Mouse (Mus musculus) thymus, postnatal 36 days (tissue): Measurements from ENCODE around the gene Tsr1.

Source experiments
- DNase-seq, 2 experiments: peaks; one replicate each; pipeline ENCODE4 v3.0.0; 2022; ENCODE audit warnings: mixed read lengths in 2 of 2

The Tsr1 gene

DNA sequence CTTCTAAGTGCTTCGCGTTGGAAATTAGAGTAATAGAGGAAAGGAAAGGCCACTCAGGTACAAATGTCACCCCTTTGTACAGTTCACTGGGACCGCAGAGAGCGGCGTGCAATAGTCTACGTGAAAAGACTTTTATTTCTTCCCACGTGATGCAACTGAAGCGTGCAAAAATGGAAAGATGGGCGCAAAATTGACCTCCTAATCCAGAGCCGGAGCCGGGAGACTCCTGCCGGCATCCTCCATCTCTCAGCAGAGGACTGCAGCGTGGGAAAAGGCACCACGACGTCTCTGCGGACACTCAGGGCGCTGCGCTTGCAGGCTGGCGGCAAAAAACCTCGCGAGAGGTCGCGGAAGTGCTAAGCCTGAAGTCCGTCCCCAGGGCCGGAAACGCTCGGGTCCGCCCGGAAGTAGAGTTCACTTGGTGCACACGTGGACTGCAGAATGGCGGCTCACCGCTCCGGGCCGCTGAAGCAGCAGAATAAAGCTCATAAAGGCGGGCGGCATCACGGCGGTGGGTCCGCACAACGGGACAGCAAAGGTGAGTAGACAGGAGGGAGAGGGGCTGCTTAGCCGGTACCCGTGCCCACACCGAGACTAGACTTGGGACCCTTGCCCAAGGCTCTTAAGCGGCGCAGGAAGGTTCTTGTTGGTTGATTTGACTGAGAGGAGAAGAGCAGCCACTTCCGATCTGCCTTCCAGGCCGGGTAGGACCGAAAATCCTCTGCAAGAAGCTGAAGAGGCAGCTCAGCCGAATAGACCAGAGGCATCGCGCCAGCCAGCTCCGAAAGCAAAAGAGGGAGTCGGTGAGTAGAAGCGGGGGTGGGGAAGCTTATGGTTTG is at the start of gene Tsr1:
TSS of gene Tsr1 (plus strand) at position 394 of the 839 bp plus-strand sequence.
- peak; percentile 82 to 88 for DNase-seq

DNA sequence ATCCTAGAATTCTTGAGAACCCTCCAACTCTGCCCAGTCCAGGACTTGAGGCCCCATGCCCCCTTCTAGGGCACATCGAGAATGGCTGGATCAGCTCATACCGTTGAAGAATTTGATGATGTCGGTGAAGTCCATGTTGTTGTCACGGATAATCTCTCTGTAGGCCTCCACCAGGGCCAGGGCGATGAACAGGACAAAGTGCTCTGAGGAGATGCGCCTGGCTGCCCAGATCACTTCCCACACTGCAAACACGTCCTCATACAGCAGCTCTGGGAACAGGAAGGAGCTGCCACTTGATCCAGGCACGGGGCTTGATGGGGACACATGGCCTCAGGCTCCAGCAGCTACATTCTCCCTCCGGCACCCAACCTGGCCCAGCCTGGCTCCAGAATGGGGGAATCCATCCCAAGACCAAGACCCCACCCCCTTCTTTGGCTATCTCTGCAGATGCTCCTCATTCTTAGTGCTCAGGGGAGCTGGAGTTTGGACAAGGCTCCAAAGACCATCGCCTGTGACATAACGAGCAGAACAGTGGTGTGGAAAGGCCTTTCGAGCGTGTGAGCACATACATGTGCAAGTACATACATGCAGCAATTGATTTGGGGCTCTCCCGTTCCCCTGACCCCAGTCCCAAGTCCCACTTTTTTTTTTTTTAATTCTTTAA is 46.7 kb upstream of the Tsr1 start:
- DNase-seq = no peak

DNA sequence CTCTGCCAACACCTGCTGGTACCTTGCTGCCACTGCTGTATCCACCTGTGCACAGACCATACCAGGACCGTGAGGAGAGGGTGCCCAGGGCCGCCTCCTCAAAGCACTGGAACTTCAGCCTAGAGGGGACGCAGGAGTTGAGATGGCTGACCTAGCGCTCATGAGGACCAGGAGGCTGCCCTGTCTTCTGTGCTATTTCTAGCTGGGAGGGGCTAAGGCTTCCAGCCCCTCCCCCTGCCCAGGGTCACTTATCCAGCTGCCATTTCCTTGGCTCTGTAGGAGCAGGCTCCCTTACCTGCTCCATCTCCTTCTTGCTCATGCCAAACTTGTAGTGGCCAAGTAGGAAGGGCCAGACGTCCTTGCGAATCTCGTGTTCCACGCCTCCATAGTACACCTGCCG is 40.1 kb upstream of the Tsr1 start:
- DNase-seq = no peak

DNA sequence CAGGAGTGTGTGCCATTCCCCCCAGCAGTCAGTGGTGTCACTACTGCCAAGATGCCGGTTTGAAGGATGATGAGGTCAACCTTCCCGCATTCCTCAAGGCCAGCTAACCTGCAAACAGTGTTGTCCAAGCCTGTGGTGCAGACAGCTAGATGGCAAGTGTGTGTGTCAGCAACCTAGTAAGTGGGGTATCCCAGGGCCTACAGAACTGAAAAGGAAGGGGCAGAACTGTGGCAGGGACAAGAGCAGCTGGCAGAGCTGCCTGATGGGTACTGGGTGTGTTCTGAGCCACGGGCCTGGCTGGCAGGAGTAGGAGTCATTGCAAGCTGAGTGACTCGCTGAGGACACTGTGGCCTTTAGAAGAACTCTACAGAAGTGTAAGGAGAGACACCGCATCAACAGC is 35.7 kb upstream of the Tsr1 start:
- DNase-seq = no peak

DNA sequence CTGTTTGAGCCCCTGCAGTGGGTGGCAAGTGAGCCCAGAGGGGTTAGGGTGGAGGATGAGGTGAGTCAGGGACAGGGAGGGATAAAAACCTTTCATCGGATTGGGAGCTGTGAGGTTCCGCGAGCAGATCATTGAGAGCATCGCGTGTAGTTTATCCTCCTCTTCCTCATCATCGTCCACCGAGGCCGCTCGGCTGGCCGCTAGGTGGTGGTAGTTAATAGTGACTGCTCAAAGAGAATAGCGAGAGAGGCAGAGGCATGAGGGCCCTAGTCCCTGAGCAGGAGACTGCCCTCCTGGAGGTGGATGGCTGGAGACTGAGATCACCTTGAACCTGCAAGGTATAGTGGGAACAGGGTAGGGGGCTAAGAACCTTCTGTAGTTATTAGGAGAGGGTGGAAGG is 34.4 kb upstream of the Tsr1 start:
- no peak for DNase-seq

DNA sequence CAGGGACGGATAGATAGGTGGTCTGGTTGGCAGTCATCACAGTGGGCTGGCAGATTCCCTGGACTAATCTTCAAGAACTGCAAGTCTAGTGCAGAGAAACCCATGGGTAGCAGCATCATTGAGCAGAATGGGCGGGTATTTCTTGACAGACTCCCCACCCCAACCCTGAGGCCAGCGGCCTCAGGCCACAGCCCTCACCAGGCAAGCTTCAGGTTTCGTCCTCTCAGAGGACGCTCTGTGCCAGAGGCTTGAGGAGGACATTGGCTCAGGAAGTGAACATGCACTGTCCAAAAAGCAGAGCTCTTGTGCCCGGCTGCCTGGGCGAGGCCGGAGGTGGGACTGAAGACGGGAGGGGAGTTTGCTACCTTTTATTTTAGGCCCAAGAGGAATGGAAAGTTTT is 33.5 kb upstream of the Tsr1 start:
- no peak for DNase-seq

DNA sequence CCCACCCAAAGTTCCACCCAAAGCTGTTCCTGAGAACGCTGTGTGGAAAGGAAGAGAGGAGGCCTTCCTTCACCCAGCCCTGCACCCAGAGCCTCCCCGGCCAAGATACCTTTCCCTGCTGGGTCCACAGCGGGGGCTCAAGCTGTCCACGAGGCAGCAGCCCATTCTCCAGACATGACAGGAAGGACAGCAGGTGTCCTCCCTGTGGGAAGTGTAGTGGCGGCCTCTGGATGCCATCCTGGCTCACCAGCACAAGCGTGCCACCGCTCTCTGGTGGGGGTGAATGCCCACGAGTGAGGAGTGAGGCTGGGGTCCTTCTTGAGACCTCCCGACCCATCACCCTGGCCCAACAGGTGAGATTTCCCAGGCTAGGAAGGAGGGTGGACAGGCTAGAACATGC is 32.6 kb upstream of the Tsr1 start:
- no peak for DNase-seq

DNA sequence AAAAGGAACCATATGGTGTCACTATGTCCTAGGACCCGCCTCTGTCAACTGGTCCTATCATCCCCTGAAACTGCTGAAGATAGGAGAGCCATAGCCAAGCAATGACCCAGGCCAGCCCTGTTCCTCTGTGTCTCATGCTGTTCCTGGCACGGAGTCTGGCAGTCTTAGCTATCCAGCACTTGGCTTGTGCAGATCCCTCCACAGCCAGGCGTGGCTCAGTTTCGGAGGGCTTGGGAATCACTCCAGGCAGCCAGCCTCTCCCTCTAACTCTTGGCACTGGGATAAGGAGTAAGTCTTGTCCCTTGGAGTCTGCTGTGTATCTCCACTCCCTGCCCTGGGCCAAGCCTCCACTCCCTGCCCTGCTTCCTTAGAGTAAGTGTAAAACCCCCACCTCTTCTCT is 31.2 kb upstream of the Tsr1 start:
- DNase-seq = no peak

DNA sequence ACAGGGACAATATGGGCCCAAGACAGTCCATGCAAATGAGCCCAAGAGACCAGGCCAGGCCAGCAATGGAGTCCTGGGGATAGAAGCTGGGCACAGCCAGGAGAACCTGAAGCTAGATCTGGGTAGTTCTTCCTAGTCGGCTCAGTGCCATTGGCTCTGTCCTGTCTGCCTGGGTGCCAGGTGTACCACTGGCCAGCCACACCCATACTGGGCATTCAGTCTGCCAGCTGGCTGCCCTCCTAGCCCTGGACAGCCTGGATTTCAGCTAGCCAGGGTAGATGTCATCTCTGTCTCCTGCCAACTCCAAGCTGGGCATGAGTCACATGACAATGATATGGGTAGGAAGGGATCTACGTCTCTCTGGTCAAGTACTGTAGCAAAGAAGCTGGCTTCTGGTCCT is 30.7 kb upstream of the Tsr1 start:
- no peak for DNase-seq

DNA sequence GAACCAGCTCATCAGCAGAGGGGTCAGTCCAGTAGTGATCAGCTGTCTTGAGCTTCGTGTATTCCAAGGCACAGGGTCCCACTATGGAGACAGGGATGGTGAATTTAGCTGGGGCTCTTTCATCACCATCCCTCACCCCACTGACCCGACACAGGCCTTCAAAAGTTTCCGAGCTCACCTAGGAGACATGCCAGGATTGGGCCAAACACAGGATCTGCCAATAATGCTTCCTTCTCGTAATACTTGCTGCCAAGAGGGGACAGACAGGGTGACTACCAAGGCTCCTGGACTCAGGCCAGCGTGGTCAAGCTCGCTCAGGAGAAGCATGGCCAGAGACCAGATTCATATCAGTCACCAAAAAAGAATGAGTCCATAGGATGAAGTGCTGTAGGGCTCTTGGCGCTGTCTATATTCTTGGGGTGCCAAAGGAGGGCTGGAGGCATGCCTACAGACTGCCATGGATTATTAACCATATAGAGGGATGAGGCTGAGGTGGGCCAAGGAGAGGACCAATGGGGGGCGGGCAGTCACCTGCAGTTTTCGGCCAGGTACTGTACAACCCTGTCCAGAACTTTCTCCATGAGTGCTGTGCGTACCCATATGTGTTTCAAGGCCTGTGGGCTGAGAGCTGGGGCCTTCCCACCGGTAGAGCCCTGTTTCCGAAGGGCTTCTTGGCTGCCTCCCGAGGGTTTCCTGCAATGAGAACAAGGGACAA is 29.7 kb upstream of the Tsr1 start:
- DNase-seq = no peak

DNA sequence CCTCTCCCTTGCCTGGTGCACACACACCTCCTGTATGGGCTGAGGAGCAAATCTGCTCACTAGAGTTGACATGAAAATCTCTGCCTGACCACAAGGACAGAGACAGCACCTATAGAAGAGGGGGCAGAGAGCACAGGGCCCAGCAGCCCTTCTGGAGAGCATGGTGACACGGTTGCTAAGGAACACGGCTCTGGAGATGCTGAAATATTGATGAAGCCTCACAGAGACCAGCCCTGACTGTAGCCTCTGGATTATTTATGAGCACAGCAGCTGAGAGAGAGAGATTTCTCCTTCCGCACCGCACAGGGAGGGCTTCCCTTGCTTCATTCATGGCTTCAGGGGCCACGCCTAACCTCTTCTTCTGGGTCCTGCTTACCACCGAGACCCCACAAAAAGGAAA is 28.3 kb upstream of the Tsr1 start:
- no peak for DNase-seq

DNA sequence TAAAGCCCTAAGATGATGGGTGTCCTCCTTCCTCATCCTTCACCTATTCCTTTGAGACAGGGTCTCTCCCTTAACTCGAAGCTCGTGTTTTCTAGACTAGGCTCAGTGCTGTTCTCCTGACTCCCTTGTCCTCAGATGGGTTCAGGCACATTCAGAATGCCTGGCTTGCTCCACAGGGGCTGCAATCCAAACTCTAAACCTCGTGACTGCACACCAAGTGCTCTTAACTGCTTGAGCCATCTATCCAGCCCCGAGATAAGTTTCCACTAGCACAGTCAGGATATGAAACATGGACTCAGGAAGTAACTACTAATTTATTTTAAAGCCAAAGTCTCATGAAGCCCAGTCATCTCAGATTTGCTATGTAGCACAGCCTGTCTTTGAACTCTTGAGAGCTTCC is 27.3 kb upstream of the Tsr1 start:
- no peak for DNase-seq

DNA sequence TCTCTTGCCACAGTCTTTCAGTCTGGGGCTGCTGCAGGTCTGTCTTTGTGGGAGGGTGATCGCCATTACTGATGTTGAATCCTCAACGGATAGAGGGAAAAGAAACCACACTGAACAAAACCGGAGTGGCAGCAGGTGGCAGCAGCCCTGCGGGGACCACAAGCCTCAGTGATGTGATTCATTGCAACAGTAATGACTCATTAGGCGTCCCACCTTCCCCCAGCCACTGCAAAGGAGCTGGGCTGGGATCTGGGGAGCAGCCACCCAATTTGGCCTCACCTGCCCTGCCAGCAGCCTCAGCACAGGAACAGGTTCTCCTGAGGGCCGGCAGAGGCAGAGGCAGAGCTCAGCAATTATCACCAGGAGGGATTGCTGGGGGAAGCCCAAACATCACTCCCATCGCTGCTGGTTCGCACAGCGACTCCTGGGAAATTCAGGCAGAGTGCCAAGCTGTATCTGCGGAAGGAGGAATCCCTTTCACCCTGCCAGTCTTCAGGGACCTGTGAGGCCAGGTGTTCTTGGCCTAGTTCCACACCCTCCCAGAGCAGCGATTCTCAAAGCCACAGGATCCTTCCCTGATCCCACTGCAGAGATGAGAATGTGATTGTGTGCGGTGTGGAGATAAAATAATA is 26.8 kb upstream of the Tsr1 start:
- no peak for DNase-seq

DNA sequence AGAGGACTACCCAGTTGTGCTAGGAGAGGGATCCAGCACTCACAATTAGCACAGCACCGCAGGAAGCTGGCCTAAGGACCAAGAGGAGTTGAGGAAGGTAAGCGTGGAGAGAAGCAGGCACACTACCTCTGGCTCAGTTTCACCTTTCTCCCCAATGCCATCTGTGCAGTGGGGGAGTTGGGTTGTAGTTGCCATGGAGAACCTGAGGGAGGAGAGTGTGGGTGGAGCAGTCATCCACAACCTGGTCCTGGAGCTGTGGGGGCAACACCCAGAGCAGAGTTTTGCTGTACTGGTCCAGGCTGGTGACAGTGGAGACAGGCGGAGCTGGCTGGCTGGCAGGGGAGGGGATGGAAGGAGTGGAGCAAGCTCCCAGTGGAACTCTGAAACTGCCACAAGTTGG is 23.2 kb upstream of the Tsr1 start:
- no peak for DNase-seq

DNA sequence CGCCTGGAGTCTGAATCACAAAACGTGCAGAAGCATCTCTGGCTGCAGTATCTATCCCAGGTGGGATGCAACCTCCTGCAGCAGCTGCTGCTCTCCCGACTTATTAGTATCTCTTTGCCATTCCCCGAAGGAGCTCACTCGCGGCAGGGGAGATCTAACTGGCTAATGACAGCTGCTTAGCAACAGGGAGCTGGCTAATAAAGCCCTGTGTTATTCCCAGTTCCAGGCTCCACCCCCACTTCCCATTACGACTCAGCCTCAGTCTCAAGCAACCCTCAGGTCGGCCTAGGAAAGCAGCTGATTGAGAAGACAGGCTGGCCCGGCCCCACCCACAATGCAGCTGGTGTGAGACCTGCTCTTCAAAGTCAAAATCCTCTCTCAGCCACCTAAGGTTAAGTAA is 21.1 kb upstream of the Tsr1 start:
- no peak for DNase-seq

DNA sequence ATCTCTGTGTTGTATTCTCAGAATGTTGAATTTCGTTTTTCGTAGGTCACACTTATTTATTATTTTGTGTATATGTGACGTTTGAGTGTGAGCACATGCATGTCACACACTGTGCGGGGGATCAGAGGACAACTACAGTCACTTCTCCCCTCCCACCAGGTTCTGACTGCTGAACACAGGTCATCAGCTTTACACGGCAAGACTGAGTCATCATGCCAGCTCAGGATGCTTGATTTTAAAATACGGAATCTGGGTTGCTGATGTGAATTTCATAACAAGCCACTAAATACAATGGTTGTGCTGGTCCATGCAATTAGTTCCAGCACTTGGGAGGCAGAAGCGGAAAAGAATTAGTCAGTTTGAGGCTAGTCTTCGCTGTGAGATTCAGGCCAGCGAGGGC is 16.9 kb upstream of the Tsr1 start:
- DNase-seq = no peak

DNA sequence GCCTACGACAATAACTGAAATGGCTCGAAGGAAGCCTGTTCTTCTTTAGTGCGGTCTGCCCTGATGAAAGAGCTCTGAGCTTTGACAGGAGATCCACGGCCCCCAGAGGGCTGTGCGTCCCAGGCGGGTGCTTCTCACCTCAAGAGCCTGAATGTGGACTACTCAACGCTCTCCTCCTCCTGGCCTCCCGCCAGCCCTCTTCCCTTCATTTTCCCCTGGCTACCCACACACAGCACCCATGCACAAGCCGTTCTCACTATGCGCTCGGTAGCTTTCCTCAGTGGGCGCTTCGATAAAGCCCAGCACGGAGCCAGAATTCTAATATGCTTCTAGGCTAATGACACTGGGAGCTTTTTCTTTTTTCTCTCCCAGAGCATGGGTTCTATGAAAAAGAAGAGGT is 15.9 kb upstream of the Tsr1 start:
- no peak for DNase-seq

DNA sequence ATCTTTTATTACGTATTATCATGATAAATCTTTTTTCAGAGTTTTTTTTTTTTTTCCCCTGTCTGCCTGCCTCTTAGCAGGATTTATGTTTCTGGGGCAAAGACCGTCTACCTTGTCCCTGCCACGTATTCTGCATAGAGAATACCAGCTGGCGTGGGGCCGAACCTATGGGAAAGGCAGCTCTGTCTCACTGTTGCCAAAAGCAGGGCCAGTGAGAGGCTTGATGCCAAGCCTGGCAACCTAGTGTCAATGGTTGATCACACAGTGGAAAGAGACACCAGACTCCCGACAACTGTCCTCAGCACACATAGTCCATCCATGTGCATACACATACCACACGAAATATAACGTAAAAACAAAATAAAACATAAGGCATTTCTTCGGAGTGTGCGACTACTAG is 14.8 kb upstream of the Tsr1 start:
- no peak for DNase-seq

DNA sequence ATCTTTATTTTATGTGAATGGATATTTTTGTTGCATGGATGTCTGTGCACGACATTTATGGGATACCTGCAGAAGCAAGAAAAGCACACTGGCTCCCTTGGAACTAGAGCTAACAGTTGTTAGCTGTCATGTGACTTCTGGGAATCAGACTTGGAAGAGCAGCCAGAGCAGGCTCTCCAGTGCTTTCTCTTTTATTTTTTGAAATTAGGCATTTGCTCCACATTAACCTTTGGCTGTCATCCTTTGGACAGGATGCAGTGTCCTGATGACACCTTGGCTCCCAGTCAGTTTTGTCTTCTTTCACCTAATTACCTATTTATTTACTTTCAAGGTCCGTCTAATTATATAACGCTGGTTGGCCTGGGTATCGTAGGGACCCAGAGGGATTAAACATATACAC is 3.3 kb upstream of the Tsr1 start:
- DNase-seq = no peak

DNA sequence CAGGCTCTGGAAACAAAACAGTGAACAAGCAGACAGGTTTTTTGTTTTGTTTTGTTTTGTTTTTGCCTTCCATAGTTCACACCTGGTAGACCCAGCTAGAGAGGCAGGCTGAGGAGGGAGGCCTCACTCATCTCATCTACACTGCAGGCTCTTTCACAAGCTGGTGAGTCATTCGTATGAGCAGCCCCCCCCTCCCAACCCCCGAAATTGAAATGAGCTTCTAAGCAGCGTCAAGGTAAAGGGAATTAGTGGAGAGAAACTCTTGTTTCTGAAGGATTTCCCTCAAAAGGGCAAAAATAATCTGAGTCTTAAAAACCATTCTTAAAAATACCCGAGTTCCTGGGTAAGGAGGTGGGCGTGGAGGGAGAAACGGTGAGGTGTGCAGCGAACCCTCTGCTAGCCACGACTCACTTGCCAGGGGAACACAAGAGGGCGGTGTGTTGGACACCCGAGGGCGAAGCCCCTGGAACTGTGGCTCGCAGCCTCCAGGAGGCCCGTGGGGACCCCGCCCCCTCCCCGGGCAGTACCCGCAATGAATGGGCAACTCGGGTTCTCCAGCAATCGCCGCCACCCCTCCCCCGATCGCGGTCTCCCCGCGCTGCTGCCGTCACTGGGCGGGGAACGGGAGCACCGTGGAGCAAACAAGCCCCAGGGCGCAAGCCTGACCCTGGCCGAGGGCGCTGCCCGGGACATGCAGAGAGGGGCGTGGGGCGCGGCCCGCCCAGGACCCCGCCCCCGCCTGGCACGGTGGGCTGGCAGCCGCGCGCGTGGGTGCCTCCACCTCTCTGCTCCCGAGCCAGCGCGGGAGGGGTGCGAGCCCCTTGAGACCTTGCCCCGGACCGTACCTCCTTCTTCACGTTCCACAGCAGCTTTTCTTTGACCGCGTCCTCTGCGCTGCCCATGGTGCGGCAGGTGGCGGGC is 1.6 kb upstream of the Tsr1 start:
- peak; percentile 52 to 73 for DNase-seq

DNA sequence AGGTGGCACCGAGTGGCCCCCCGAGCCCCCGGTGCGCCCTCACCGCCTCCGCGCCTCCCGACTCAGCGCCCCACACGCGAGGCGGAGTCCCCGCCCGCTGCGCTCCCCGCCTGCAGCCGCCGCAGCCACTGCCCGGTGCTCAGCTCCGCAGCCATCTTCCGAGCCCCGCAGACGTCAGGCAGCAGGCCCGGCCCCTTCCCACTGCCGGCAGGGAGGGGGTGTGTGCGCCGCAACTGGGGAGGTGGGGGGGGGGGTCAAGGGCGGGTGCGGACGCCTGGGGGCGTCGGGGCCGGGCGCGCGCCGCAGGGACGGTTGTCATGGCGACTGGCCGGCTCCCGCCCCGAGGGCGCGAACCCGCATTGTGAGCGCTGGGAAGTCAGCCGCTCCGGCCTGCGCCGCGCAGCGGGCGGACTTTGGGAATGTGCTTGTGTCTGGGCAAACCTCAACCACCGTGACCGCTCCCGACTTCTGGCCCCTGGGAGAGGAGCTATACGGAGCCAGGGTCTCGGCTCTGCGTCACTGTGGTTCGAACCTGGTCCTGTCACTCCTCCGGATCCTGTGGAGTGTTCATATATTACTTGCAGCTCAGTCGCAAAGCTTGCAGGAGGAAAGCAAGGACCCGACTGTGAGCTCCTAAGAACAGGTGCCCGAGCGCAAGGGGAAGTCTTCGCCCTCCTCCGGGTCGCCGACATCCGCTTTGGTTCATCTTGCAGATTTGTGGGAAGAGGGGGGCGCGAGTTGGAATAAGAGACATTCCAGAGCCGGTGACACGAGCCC is 782 bp upstream of the Tsr1 start, which contains the start of gene Sgsm2:
TSS of gene Sgsm2 (minus strand) at position 160 of the 777 bp plus-strand sequence.
- peak; percentile 49 to 67 for DNase-seq

DNA sequence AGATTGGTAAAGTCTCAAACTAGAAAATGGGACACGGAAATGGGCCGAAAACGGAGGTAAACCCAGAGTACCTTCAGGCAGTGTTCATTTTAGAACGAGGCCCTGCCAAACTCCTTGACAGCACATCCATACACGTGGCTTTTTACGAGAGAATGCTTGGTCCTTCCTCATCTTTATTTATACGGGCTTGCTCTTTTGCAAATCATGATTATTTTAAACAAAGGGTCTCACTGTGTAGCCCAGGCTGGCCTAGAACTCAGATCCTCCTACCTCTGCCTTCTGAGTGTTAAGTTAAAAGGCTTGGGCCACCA is 601 bp downstream of the Tsr1 start:
- no peak for DNase-seq
